Mouse (Mus musculus) cerebellum, adult 2 months (tissue): ENCODE measurements around the gene Il34. TPM values are rescaled to one million over a fixed set of nuclear protein-coding genes. Genes with fewer than 3 reads are reported as not detected.

Experiments used
- DNase-seq, 2 experiments: peaks; one replicate each; pipeline ENCODE4 v3.0.0; 2021
- H3K27ac ChIP-seq: fragments of 200-500 bp; 2 replicates; pipeline ENCODE4 v1.5.1; 2012; ENCODE audit warnings: low read length, control low read depth, inconsistent platforms; ENCODE audit not compliant: insufficient read depth
- H3K27me3 ChIP-seq: fragments of 200-500 bp; 2 replicates; pipeline ENCODE4 v1.6.1; 2012; ENCODE audit warnings: inconsistent platforms, mild to moderate bottlenecking, low read length, moderate library complexity; ENCODE audit not compliant: control insufficient read depth, insufficient read depth
- H3K4me1 ChIP-seq: fragments of 200-500 bp; 2 replicates; pipeline ENCODE4 v1.6.1; 2011; ENCODE audit warnings: low read length; ENCODE audit not compliant: control insufficient read depth, insufficient read depth
- H3K4me3 ChIP-seq: fragments of 200-500 bp; replicated peaks from 2 replicates; pipeline ENCODE3; 2011; ENCODE audit warnings: mild to moderate bottlenecking, low read depth, low read length, control low read depth; ENCODE audit not compliant: insufficient read depth
- CTCF ChIP-seq: fragments of 200-500 bp; IDR thresholded peaks from 2 replicates; pipeline ENCODE4 v1.5.1; 2011; ENCODE audit warnings: low read depth, mild to moderate bottlenecking, control low read depth, low read length, moderate library complexity, borderline replicate concordance; ENCODE audit not compliant: insufficient read depth
- POLR2A ChIP-seq: fragments of 200-500 bp; IDR thresholded peaks from 2 replicates; pipeline ENCODE4 v1.6.1; 2011; ENCODE audit warnings: low read length, control low read depth, borderline replicate concordance; ENCODE audit not compliant: insufficient read depth
- WGBS: fragments of 180-500 bp; shearing (Covaris S2); methylation state at CpG from one replicate; pipeline ENCODE4 v1.1.7; 2018; 5-methylcytosine and 5-hydroxymethylcytosine counted together
- polyA plus RNA-seq: library from polyadenylated mRNA; depleted of rRNA; stranded (reverse); fragments of >200 nt; gene quantifications from 2 replicates; pipeline ENCODE4 v1.2.3, GENCODE M21; 2012

Il34 gene
- polyA plus RNA-seq, 1 experiment: 21.1 TPM

GRCm38 (mm10) chr8:110716075-110716474 lies 89.6 kb downstream of the Il34 start:
- 8% methylated on average over 4 of the region's 4 CpGs for WGBS
- Histone ChIP-seq H3K4me3 (no peak overlapping the region), H3K27ac (peak overlapping the region; percentile 78), H3K27me3 (no peaks in the 10 kb centered on the region), H3K4me1 (peaks cover 88% of the 10 kb centered on the region)
- peak; percentile 82 to 94 for DNase-seq
- TF ChIP-seq POLR2A (no peak), CTCF (no peak)

- Histone ChIP-seq H3K27ac (peak overlapping the region; percentile 78), H3K27me3 (no peaks in the 10 kb centered on the region), H3K4me3 (no peak overlapping the region), H3K4me1 (peaks cover 83% of the 10 kb centered on the region)
- TF ChIP-seq CTCF (no peak), POLR2A (no peak)
- WGBS: 58% methylated on average over 15 of the region's 15 CpGs
- DNase-seq: peak in 1 of 2 experiments; percentile 33
Measured at GRCm38 (mm10) chr8:110714827-110715519, 90.8 kb downstream of the Il34 start.

- TF ChIP-seq CTCF: no peak
- peak; percentile 47 to 63 for DNase-seq
- H3K4me1 ChIP-seq: peaks cover 64% of the 10 kb centered on the region
- no peaks in the 10 kb centered on the region for H3K27me3 ChIP-seq
- no peak overlapping the region for H3K4me3 ChIP-seq
- 17% methylated on average over 7 of the region's 7 CpGs for WGBS
- H3K27ac ChIP-seq: peak overlapping the region; percentile 2; the same call in 1 of the 2 replicates
Measured at GRCm38 (mm10) chr8:110713073-110713472, 92.7 kb downstream of the Il34 start.

- H3K27ac ChIP-seq: no peak overlapping the region
- H3K4me1 ChIP-seq: peaks cover 59% of the 10 kb centered on the region
- no peak for TF ChIP-seq CTCF
- no peak for TF ChIP-seq POLR2A
- no peaks in the 10 kb centered on the region for H3K27me3 ChIP-seq
- WGBS: 59% methylated on average over 13 of the region's 13 CpGs
- DNase-seq: no peak
- H3K4me3 ChIP-seq: no peak overlapping the region
Measured at GRCm38 (mm10) chr8:110711271-110711934, 94.3 kb downstream of the Il34 start.

GRCm38 (mm10) chr8:110710593-110710992 lies 95.1 kb downstream of the Il34 start:
- no peak for DNase-seq
- peaks cover 61% of the 10 kb centered on the region for H3K4me1 ChIP-seq
- TF ChIP-seq POLR2A (no peak), CTCF (no peak)
- H3K27me3 ChIP-seq: no peaks in the 10 kb centered on the region
- 70% methylated on average over 3 of the region's 3 CpGs for WGBS
- no peak overlapping the region for H3K4me3 ChIP-seq
- no peak overlapping the region for H3K27ac ChIP-seq

GRCm38 (mm10) chr8:110708429-110708828 lies 97.3 kb downstream of the Il34 start:
- Histone ChIP-seq H3K27me3 (no peaks in the 10 kb centered on the region), H3K4me1 (peaks cover 63% of the 10 kb centered on the region), H3K27ac (no peak overlapping the region), H3K4me3 (no peak overlapping the region)
- DNase-seq: no peak
- TF ChIP-seq CTCF (no peak), POLR2A (no peak)
- 65% methylated on average over 11 of the region's 11 CpGs for WGBS

GRCm38 (mm10) chr8:110706288-110706870 lies 99.3 kb downstream of the Il34 start:
- Histone ChIP-seq H3K4me3 (no peak overlapping the region), H3K4me1 (peaks cover 61% of the 10 kb centered on the region), H3K27ac (peak overlapping the region; percentile 96), H3K27me3 (no peaks in the 10 kb centered on the region)
- TF ChIP-seq CTCF (no peak), POLR2A (no peak)
- peak in 1 of 2 experiments; percentile 31 for DNase-seq
- 85% methylated on average over 3 of the region's 3 CpGs for WGBS
